Mouse (Mus musculus) lung, postnatal 0 days (tissue): ENCODE measurements around the gene Plekhm3.

Source experiments
- CTCF ChIP-seq: IDR thresholded peaks from 2 replicates; pipeline ENCODE4 v1.5.1; 2016; ENCODE audit warnings: antibody characterized with exemption, mild to moderate bottlenecking
- EP300 ChIP-seq: IDR thresholded peaks from 2 replicates; pipeline ENCODE4 v1.6.1; 2016; ENCODE audit warnings: antibody characterized with exemption, mild to moderate bottlenecking, control low read depth

DNA sequence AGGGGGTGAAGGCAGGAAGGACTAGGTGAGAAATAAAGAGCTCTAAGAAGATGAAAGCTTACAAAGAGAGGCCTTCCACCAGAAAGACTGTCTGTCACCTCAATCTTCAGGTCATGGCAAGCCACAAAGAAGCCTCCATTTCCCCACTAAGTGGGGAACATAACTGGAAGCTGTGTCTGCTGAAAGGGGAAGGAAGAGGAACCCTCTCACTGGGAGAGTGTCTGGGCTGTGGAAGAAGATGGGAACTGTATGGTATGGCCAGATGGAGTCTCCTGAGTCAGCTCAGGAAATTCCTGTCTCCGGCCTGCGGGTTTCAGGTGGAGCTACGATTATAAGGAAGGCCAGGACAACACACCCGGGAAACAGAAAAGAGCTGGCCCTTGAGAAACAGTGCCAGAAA lies 88.9 kb downstream of the Plekhm3 start:
- TF ChIP-seq CTCF: no peak
- TF ChIP-seq EP300: no peak
